Mouse (Mus musculus) embryonic facial prominence, embryonic 14.5 days (tissue): ENCODE results near the gene Otud4. TPM values are rescaled to one million over a fixed set of nuclear protein-coding genes. Genes with fewer than 3 reads are reported as not detected.
"Not testable (repeated sequence)": the region's sequence is repeated elsewhere in the genome, so short reads cannot be mapped to it uniquely, and the experiment has no call there.

Experiments used
- ATAC-seq: fragments of 200-750 bp; cut with Nextera tagmentation; 2 replicates; pipeline ENCODE4 v1.8.0; 2017; ENCODE audit warnings: low read depth, moderate number of reproducible peaks, moderate TSS enrichment
- DNase-seq: peaks from one replicate; pipeline ENCODE4 v3.0.0-alpha.2; 2015; ENCODE audit warnings: low spot score
- H3K27ac ChIP-seq: fragments of 300-500 bp; sonication (generic); replicated peaks from 2 replicates; pipeline ENCODE4 v1.5.1; 2014; ENCODE audit warnings: low read depth, mild to moderate bottlenecking, low read length, moderate library complexity
- H3K27me3 ChIP-seq: fragments of 300-500 bp; sonication (generic); replicated peaks from 2 replicates; pipeline ENCODE4 v1.6.1; 2014; ENCODE audit warnings: low read length; ENCODE audit not compliant: control insufficient read depth, insufficient read depth
- H3K36me3 ChIP-seq: fragments of 300-500 bp; sonication (generic); 2 replicates; pipeline ENCODE4 v1.6.1; 2014; ENCODE audit warnings: low read length, mixed read lengths; ENCODE audit not compliant: control insufficient read depth, insufficient read depth
- H3K4me1 ChIP-seq: fragments of 300-500 bp; sonication (generic); 2 replicates; pipeline ENCODE4 v1.6.1; 2014; ENCODE audit warnings: antibody characterized with exemption, low read length; ENCODE audit not compliant: control insufficient read depth, insufficient read depth
- H3K4me2 ChIP-seq: fragments of 300-500 bp; sonication (generic); 2 replicates; pipeline ENCODE4 v1.6.1; 2014; ENCODE audit warnings: low read depth, mild to moderate bottlenecking, low read length, moderate library complexity, mixed read lengths
- H3K4me3 ChIP-seq: fragments of 300-500 bp; sonication (generic); 2 replicates; pipeline ENCODE4 v1.5.1; 2014; ENCODE audit warnings: low read depth, mild to moderate bottlenecking, low read length
- H3K9ac ChIP-seq: fragments of 300-500 bp; sonication (generic); 2 replicates; pipeline ENCODE4 v1.6.1; 2014; ENCODE audit warnings: low read depth, mild to moderate bottlenecking, low read length, moderate library complexity, mixed read lengths
- H3K9me3 ChIP-seq: fragments of 300-500 bp; sonication (generic); 2 replicates; pipeline ENCODE4 v1.6.1; 2016; ENCODE audit warnings: low read length; ENCODE audit not compliant: control insufficient read depth
- WGBS: fragments of 180-500 bp; shearing (Covaris S2); extraction: QIAGEN DNeasy Blood & Tissue Kit; methylation state at CpG from one replicate; pipeline ENCODE4 v1.1.7; 2014; 5-methylcytosine and 5-hydroxymethylcytosine counted together
- polyA plus RNA-seq: library from polyadenylated mRNA; unstranded; fragments of >200 nt; fragmentation: Nextera tagmentation; extraction: Ambion mirVana; gene quantifications from 2 replicates; pipeline ENCODE4 v1.2.1, GENCODE M21; 2014

Otud4 gene
- polyA plus RNA-seq = 22.2 and 24.0 TPM in 2 replicates

GRCm38 (mm10) chr8:79639586-79640451, at the start of gene Otud4:
TSS of gene Otud4 (plus strand) at chr8:79639618.
- Histone ChIP-seq H3K4me2 (peak within 1 kb of the TSS; percentile 90), H3K9ac (peak within 1 kb of the TSS; percentile 88), H3K4me1 (peaks cover 17% of the 10 kb centered on the region), H3K9me3 (no peaks in the 10 kb centered on the region), H3K4me3 (peak within 1 kb of the TSS; percentile 94), H3K36me3 (peaks cover 8% of the 10 kb centered on the region), H3K27me3 (no peaks in the 10 kb centered on the region), H3K27ac (peak within 1 kb of the TSS; percentile 93)
- WGBS = 1% methylated on average over 68 of the region's 103 CpGs
- ATAC-seq = peak; percentile 36
- DNase-seq = peak; percentile 50

- Histone ChIP-seq H3K4me1 (no peaks in the 10 kb centered on the region), H3K9ac (no peak overlapping the region), H3K27ac (no peak overlapping the region), H3K27me3 (no peaks in the 10 kb centered on the region), H3K4me3 (no peak overlapping the region), H3K36me3 (no peaks in the 10 kb centered on the region), H3K9me3 (no peaks in the 10 kb centered on the region), H3K4me2 (no peak overlapping the region)
- ATAC-seq (no peak), DNase-seq (no peak)
- 86% methylated on average over 1 of the region's 1 CpGs for WGBS
Observed at GRCm38 (mm10) chr8:79600962-79601361, 38.5 kb upstream of the Otud4 start.

- H3K27me3 ChIP-seq = not testable (repeated sequence)
Observed at GRCm38 (mm10) chr8:79603204-79603603, 36.2 kb upstream of the Otud4 start.

GRCm38 (mm10) chr8:79606225-79606624, 33.2 kb upstream of the Otud4 start:
- no peaks in the 10 kb centered on the region for H3K9me3 ChIP-seq
- H3K9ac ChIP-seq = no peak overlapping the region
- no peaks in the 10 kb centered on the region for H3K4me1 ChIP-seq
- ATAC-seq = no peak
- no peak for DNase-seq
- no peaks in the 10 kb centered on the region for H3K36me3 ChIP-seq
- no peak overlapping the region for H3K4me2 ChIP-seq
- H3K27me3 ChIP-seq = no peaks in the 10 kb centered on the region
- H3K4me3 ChIP-seq = no peak overlapping the region
- no peak overlapping the region for H3K27ac ChIP-seq

More at GRCm38 (mm10) chr8:79603204-79603603, 36.2 kb upstream of the Otud4 start:
- not testable (repeated sequence) for H3K27ac ChIP-seq, ATAC-seq, H3K9ac ChIP-seq, H3K9me3 ChIP-seq, H3K4me3 ChIP-seq, H3K36me3 ChIP-seq, H3K4me2 ChIP-seq, H3K4me1 ChIP-seq
- WGBS = 45% methylated on average over 2 of the region's 2 CpGs
- DNase-seq = peak; percentile 50

GRCm38 (mm10) chr8:79606751-79607300, 32.6 kb upstream of the Otud4 start:
- 37% methylated on average over 5 of the region's 5 CpGs for WGBS
- ATAC-seq = peak; percentile 60; the same call in 1 of the 2 replicates
- DNase-seq = peak; percentile 82

GRCm38 (mm10) chr8:79608701-79609100, 30.7 kb upstream of the Otud4 start:
- H3K36me3 ChIP-seq = no peaks in the 10 kb centered on the region
- H3K27ac ChIP-seq = no peak overlapping the region
- no peak for DNase-seq
- no peak for ATAC-seq
- H3K4me1 ChIP-seq = no peaks in the 10 kb centered on the region
- H3K9ac ChIP-seq = no peak overlapping the region
- H3K9me3 ChIP-seq = no peaks in the 10 kb centered on the region
- H3K27me3 ChIP-seq = no peaks in the 10 kb centered on the region
- no peak overlapping the region for H3K4me3 ChIP-seq
- H3K4me2 ChIP-seq = no peak overlapping the region
- WGBS = 76% methylated on average over 3 of the region's 3 CpGs

More at GRCm38 (mm10) chr8:79606751-79607300, 32.6 kb upstream of the Otud4 start:
- Histone ChIP-seq H3K4me1 (no peaks in the 10 kb centered on the region), H3K4me2 (no peak overlapping the region), H3K9me3 (no peaks in the 10 kb centered on the region), H3K27ac (no peak overlapping the region), H3K9ac (no peak overlapping the region), H3K27me3 (no peaks in the 10 kb centered on the region), H3K4me3 (no peak overlapping the region), H3K36me3 (no peaks in the 10 kb centered on the region)

- Histone ChIP-seq H3K27ac (no peak overlapping the region), H3K4me1 (no peaks in the 10 kb centered on the region), H3K4me3 (no peak overlapping the region), H3K9me3 (no peaks in the 10 kb centered on the region), H3K36me3 (no peaks in the 10 kb centered on the region), H3K4me2 (no peak overlapping the region), H3K27me3 (no peaks in the 10 kb centered on the region), H3K9ac (no peak overlapping the region)
- DNase-seq = no peak
- ATAC-seq = no peak
Observed at GRCm38 (mm10) chr8:79610268-79610667, 29.1 kb upstream of the Otud4 start.

GRCm38 (mm10) chr8:79612298-79612697, 27.1 kb upstream of the Otud4 start:
- H3K9ac ChIP-seq = no peak overlapping the region
- DNase-seq (no peak), ATAC-seq (no peak)
- H3K27me3 ChIP-seq = no peaks in the 10 kb centered on the region
- no peaks in the 10 kb centered on the region for H3K4me1 ChIP-seq
- H3K27ac ChIP-seq = peak overlapping the region; percentile 39; the same call in 1 of the 2 replicates
- WGBS = 59% methylated on average over 6 of the region's 6 CpGs
- H3K36me3 ChIP-seq = no peaks in the 10 kb centered on the region
- no peak overlapping the region for H3K4me2 ChIP-seq
- H3K4me3 ChIP-seq = no peak overlapping the region
- H3K9me3 ChIP-seq = no peaks in the 10 kb centered on the region
